Mouse (Mus musculus) gastrocnemius, postnatal 10 days (tissue): ENCODE measurements around the gene Akain1. TPM values are rescaled to one million over a fixed set of nuclear protein-coding genes. Genes with fewer than 3 reads are reported as not detected.

Experiments used
- DNase-seq: peaks from one replicate; pipeline ENCODE4 v3.0.0; 2021; ENCODE audit warnings: mixed read lengths
- total RNA-seq, 2 experiments: library from RNA; stranded (reverse); gene quantifications; 2 replicates each; pipeline ENCODE4 v1.2.3; 2021

Akain1 gene
- total RNA-seq, 2 experiments from 2014 or later: not detected

GRCm38 (mm10) chr17:69479261-69479660, 40.1 kb downstream of the Akain1 start:
- DNase-seq: no peak

GRCm38 (mm10) chr17:69487116-69487515, 48.0 kb downstream of the Akain1 start:
- DNase-seq: no peak

- no peak for DNase-seq
Observed at GRCm38 (mm10) chr17:69487884-69488283, 48.8 kb downstream of the Akain1 start.

- no peak for DNase-seq
Observed at GRCm38 (mm10) chr17:69488826-69489225, 49.7 kb downstream of the Akain1 start.

GRCm38 (mm10) chr17:69492368-69492767, 53.2 kb downstream of the Akain1 start:
- no peak for DNase-seq

- no peak for DNase-seq
Observed at GRCm38 (mm10) chr17:69495531-69495930, 56.4 kb downstream of the Akain1 start.

GRCm38 (mm10) chr17:69496125-69496524, 57.0 kb downstream of the Akain1 start:
- DNase-seq: no peak

- no peak for DNase-seq
Observed at GRCm38 (mm10) chr17:69497315-69497714, 58.2 kb downstream of the Akain1 start.

- DNase-seq: no peak
Observed at GRCm38 (mm10) chr17:69498913-69499312, 59.8 kb downstream of the Akain1 start.

GRCm38 (mm10) chr17:69499441-69499840, 60.3 kb downstream of the Akain1 start:
- DNase-seq: no peak

- no peak for DNase-seq
Observed at GRCm38 (mm10) chr17:69506070-69506469, 66.9 kb downstream of the Akain1 start.

- DNase-seq: no peak
Observed at GRCm38 (mm10) chr17:69516344-69516907, 77.3 kb downstream of the Akain1 start.

- DNase-seq: no peak
Observed at GRCm38 (mm10) chr17:69531472-69531871, 92.3 kb downstream of the Akain1 start.

Other genes with a start within 250 kb of the Akain1 start
- gene Zbtb14, start 56.3 kb upstream of the Akain1 start, total RNA-seq: 10 to 100 TPM in 1 of 2 experiments, 1 to 10 TPM in 1; 8.9 to 10.2 TPM